Mouse (Mus musculus) olfactory bulb, adult 2 months (tissue): ENCODE measurements around the gene Htra3.

ENCODE experiments used
- CTCF ChIP-seq: fragments of 200-500 bp; IDR thresholded peaks from 2 replicates; pipeline ENCODE4 v1.5.1; 2012; ENCODE audit warnings: low read depth, mild to moderate bottlenecking, low read length, moderate library complexity; ENCODE audit not compliant: insufficient read depth
- POLR2A ChIP-seq: fragments of 200-500 bp; IDR thresholded peaks from 2 replicates; pipeline ENCODE4 v1.6.1; 2012; ENCODE audit warnings: mild to moderate bottlenecking, low read depth, low read length, moderate library complexity; ENCODE audit not compliant: insufficient read depth

DNA sequence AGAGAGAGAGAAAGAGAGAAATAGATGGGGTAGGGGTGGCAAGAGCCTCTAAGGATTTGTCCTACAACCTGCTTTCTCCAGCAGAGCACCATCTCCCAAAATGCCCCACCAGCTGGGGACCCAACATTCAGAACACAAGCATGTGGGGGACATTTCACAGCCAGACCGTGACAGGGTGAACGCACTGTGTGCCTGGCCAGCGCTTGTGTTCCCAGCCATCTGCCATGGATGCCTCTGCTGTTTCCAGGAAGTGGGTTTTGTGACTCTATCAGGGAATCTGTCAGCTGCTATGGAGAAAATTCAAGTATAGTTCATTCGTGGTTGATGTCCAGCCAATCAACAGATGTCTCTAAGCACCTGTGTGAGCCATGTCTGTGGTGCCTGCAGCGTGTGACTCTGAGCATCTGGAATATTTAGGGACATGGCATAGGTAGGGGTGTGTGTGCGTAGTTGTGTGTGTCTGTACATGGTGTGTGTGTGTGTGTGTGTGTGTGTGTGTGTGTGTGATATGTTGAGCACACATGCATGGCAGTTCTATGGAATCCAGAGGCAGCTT is 33.6 kb downstream of the Htra3 start:
- no peak for TF ChIP-seq POLR2A
- no peak for TF ChIP-seq CTCF
